Mouse (Mus musculus): ENCODE results near the gene Ckmt1. TPM values are rescaled to one million over a fixed set of nuclear protein-coding genes. Genes with fewer than 3 reads are reported as not detected.

The Ckmt1 gene
- polyA plus RNA-seq (2014; fragmentation: Nextera tagmentation; extraction: Ambion mirVana): 43.6 and 53.7 TPM in 2 replicates

- WGBS: 62% methylated on average over 5 of the region's 5 CpGs
- Histone ChIP-seq H3K4me1 (ENCODE audit: control insufficient read depth, insufficient read depth, low read length) (peaks cover 5% of the 10 kb centered on the region; the same call in 1 of the 2 replicates), H3K36me3 (ENCODE audit: control insufficient read depth, insufficient read depth, low read length) (no peaks in the 10 kb centered on the region), H3K4me3 (ENCODE audit: low read depth, low read length) (peak within 1 kb of the TSS; percentile 21), H3K27ac (ENCODE audit: low read length) (no peak within 1 kb of the TSS), H3K27me3 (ENCODE audit: control insufficient read depth, insufficient read depth, low read length) (no peaks in the 10 kb centered on the region), H3K9me3 (ENCODE audit: control insufficient read depth, low read depth, low read length) (no peaks in the 10 kb centered on the region), H3K4me2 (replicated peaks; ENCODE audit: low read depth, low read length) (peak within 1 kb of the TSS; percentile 41), H3K9ac (replicated peaks; ENCODE audit: low read depth, low read length) (no peak within 1 kb of the TSS)
- ATAC-seq (ENCODE audit: insufficient number of reproducible peaks, insufficient read depth, low FRiP score, low read depth): no peak
These were observed at the start of gene Ckmt1 for GRCm38 (mm10) chr2:121357494-121357893. Ckmt1 (plus strand) TSS chr2:121357714.

GRCm38 (mm10) chr2:121308997-121309416 lies 48.5 kb upstream of the Ckmt1 start:
- Histone ChIP-seq H3K4me1 (ENCODE audit: control insufficient read depth, insufficient read depth, low read length) (0 out of 2 replicates have a peak, but pooled peaks cover 3% of the 10 kb centered on the region), H3K4me2 (replicated peaks; ENCODE audit: low read depth, low read length) (peak overlapping the region; percentile 28; the same call in 1 of the 2 replicates), H3K27me3 (ENCODE audit: control insufficient read depth, insufficient read depth, low read length) (no peaks in the 10 kb centered on the region), H3K36me3 (ENCODE audit: control insufficient read depth, insufficient read depth, low read length) (peaks cover 14% of the 10 kb centered on the region; the same call in 1 of the 2 replicates), H3K27ac (ENCODE audit: low read length) (peak overlapping the region; percentile 13; the same call in 1 of the 2 replicates), H3K9me3 (ENCODE audit: control insufficient read depth, low read depth, low read length) (no peaks in the 10 kb centered on the region), H3K4me3 (ENCODE audit: low read depth, low read length) (no peak overlapping the region), H3K9ac (replicated peaks; ENCODE audit: low read depth, low read length) (no peak overlapping the region)
- peak; percentile 38; the same call in 1 of the 2 replicates for ATAC-seq (ENCODE audit: insufficient number of reproducible peaks, insufficient read depth, low FRiP score, low read depth)
- 16% methylated on average over 5 of the region's 5 CpGs for whole genome bisulfite sequencing

GRCm38 (mm10) chr2:121316278-121316677 lies 41.2 kb upstream of the Ckmt1 start:
- no peak overlapping the region for H3K27ac ChIP-seq (ENCODE audit: low read length)
- WGBS: 72% methylated on average over 8 of the region's 8 CpGs
- no peak for ATAC-seq (ENCODE audit: insufficient number of reproducible peaks, insufficient read depth, low FRiP score, low read depth)

DNA sequence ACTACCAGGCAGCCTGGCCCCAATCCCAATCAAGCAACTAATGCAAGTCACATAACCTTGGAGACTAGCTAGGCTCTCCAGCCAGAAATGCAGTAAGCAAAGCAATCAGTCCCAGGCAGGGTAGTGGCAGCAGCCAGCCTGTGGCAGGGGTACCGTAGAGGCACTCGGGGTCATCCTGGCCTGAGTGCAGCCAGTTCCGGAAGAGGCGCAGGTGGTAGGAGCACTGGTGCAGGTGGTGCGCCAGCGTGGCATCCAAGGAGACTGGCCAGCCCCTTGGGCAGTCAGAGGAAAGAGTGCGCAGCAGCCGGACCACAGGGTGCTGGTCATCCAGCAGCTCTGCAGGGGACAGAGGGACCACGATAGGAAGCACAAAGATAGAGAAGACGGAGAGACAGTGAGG lies 34.5 kb upstream of the Ckmt1 start:
- Histone ChIP-seq H3K27me3 (ENCODE audit: control insufficient read depth, insufficient read depth, low read length) (no peaks in the 10 kb centered on the region), H3K4me1 (ENCODE audit: control insufficient read depth, insufficient read depth, low read length) (no peaks in the 10 kb centered on the region), H3K4me3 (ENCODE audit: low read depth, low read length) (no peak overlapping the region), H3K9me3 (ENCODE audit: control insufficient read depth, low read depth, low read length) (no peaks in the 10 kb centered on the region), H3K27ac (ENCODE audit: low read length) (no peak overlapping the region), H3K4me2 (replicated peaks; ENCODE audit: low read depth, low read length) (no peak overlapping the region), H3K36me3 (ENCODE audit: control insufficient read depth, insufficient read depth, low read length) (no peaks in the 10 kb centered on the region), H3K9ac (replicated peaks; ENCODE audit: low read depth, low read length) (no peak overlapping the region)
- WGBS: 89% methylated on average over 10 of the region's 10 CpGs
- no peak for ATAC-seq (ENCODE audit: insufficient number of reproducible peaks, insufficient read depth, low FRiP score, low read depth)

More at GRCm38 (mm10) chr2:121316278-121316677, 41.2 kb upstream of the Ckmt1 start:
- Histone ChIP-seq H3K9ac (replicated peaks; ENCODE audit: low read depth, low read length) (no peak overlapping the region), H3K4me2 (replicated peaks; ENCODE audit: low read depth, low read length) (no peak overlapping the region), H3K27me3 (ENCODE audit: control insufficient read depth, insufficient read depth, low read length) (no peaks in the 10 kb centered on the region), H3K9me3 (ENCODE audit: control insufficient read depth, low read depth, low read length) (no peaks in the 10 kb centered on the region), H3K36me3 (ENCODE audit: control insufficient read depth, insufficient read depth, low read length) (no peaks in the 10 kb centered on the region), H3K4me3 (ENCODE audit: low read depth, low read length) (no peak overlapping the region), H3K4me1 (ENCODE audit: control insufficient read depth, insufficient read depth, low read length) (no peaks in the 10 kb centered on the region)

GRCm38 (mm10) chr2:121323693-121324470 lies 33.6 kb upstream of the Ckmt1 start:
- Histone ChIP-seq H3K4me2 (replicated peaks; ENCODE audit: low read depth, low read length) (no peak overlapping the region), H3K9ac (replicated peaks; ENCODE audit: low read depth, low read length) (no peak overlapping the region), H3K27me3 (ENCODE audit: control insufficient read depth, insufficient read depth, low read length) (no peaks in the 10 kb centered on the region), H3K27ac (ENCODE audit: low read length) (no peak overlapping the region), H3K36me3 (ENCODE audit: control insufficient read depth, insufficient read depth, low read length) (no peaks in the 10 kb centered on the region), H3K4me3 (ENCODE audit: low read depth, low read length) (no peak overlapping the region), H3K4me1 (ENCODE audit: control insufficient read depth, insufficient read depth, low read length) (no peaks in the 10 kb centered on the region), H3K9me3 (ENCODE audit: control insufficient read depth, low read depth, low read length) (no peaks in the 10 kb centered on the region)
- WGBS: 83% methylated on average over 10 of the region's 10 CpGs
- ATAC-seq (ENCODE audit: insufficient number of reproducible peaks, insufficient read depth, low FRiP score, low read depth): no peak

DNA sequence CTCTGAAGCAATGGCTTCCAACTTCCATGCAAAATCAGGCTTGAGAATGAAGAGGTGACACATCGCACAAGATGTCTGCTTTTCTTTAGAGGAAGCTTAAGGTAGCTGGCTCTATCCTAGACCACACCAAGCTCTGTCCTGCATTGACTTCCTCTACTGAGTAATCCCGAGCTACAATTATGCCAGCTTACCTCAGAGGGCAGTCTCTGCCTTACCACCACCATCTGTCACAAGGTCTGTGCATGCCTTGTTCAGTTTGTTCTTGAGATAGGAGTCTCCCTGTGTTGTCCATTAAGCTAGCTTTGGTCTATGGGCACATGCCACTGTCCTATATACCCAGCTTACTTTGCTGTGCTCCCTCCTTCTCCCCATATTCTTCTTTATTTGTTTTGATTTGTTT lies 28.0 kb upstream of the Ckmt1 start:
- Histone ChIP-seq H3K27ac (ENCODE audit: low read length) (no peak overlapping the region), H3K4me3 (ENCODE audit: low read depth, low read length) (no peak overlapping the region), H3K9ac (replicated peaks; ENCODE audit: low read depth, low read length) (no peak overlapping the region), H3K36me3 (ENCODE audit: control insufficient read depth, insufficient read depth, low read length) (no peaks in the 10 kb centered on the region; the same call in 1 of the 2 replicates), H3K9me3 (ENCODE audit: control insufficient read depth, low read depth, low read length) (no peaks in the 10 kb centered on the region), H3K27me3 (ENCODE audit: control insufficient read depth, insufficient read depth, low read length) (no peaks in the 10 kb centered on the region), H3K4me2 (replicated peaks; ENCODE audit: low read depth, low read length) (no peak overlapping the region), H3K4me1 (ENCODE audit: control insufficient read depth, insufficient read depth, low read length) (no peaks in the 10 kb centered on the region)
- 90% methylated on average over 2 of the region's 2 CpGs for WGBS
- no peak for ATAC-seq (ENCODE audit: insufficient number of reproducible peaks, insufficient read depth, low FRiP score, low read depth)

GRCm38 (mm10) chr2:121339057-121339456 lies 18.5 kb upstream of the Ckmt1 start:
- Histone ChIP-seq H3K27ac (ENCODE audit: low read length) (no peak overlapping the region), H3K27me3 (ENCODE audit: control insufficient read depth, insufficient read depth, low read length) (no peaks in the 10 kb centered on the region), H3K4me1 (ENCODE audit: control insufficient read depth, insufficient read depth, low read length) (no peaks in the 10 kb centered on the region), H3K9me3 (ENCODE audit: control insufficient read depth, low read depth, low read length) (no peaks in the 10 kb centered on the region), H3K4me2 (replicated peaks; ENCODE audit: low read depth, low read length) (no peak overlapping the region), H3K9ac (replicated peaks; ENCODE audit: low read depth, low read length) (no peak overlapping the region), H3K4me3 (ENCODE audit: low read depth, low read length) (no peak overlapping the region), H3K36me3 (ENCODE audit: control insufficient read depth, insufficient read depth, low read length) (no peaks in the 10 kb centered on the region)
- no peak for ATAC-seq (ENCODE audit: insufficient number of reproducible peaks, insufficient read depth, low FRiP score, low read depth)

DNA sequence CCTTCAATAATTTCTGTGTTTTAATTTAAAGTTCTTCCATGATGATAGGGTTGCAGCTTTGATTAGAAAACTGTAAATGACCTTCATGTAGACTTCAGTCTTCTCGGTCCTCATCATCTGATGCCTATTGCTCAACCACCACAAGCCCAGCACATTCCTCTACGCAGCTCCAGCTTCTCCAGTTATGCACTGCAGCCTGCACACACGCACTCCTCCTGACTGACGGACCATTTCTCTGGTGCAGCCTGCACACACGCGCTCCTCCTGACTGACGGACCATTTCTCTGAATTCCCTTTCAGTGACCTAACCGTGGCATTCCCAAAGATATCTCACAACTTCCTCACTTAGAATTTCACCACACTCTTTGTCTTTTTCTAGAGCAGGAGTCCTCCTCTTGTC lies 4.4 kb upstream of the Ckmt1 start:
- Histone ChIP-seq H3K36me3 (ENCODE audit: control insufficient read depth, insufficient read depth, low read length) (no peaks in the 10 kb centered on the region; the same call in 1 of the 2 replicates), H3K27ac (ENCODE audit: low read length) (no peak overlapping the region), H3K9ac (replicated peaks; ENCODE audit: low read depth, low read length) (no peak overlapping the region), H3K4me1 (ENCODE audit: control insufficient read depth, insufficient read depth, low read length) (peaks cover 5% of the 10 kb centered on the region; the same call in 1 of the 2 replicates), H3K9me3 (ENCODE audit: control insufficient read depth, low read depth, low read length) (no peaks in the 10 kb centered on the region), H3K27me3 (ENCODE audit: control insufficient read depth, insufficient read depth, low read length) (no peaks in the 10 kb centered on the region), H3K4me2 (replicated peaks; ENCODE audit: low read depth, low read length) (no peak overlapping the region), H3K4me3 (ENCODE audit: low read depth, low read length) (no peak overlapping the region)
- no peak for ATAC-seq (ENCODE audit: insufficient number of reproducible peaks, insufficient read depth, low FRiP score, low read depth)
- 73% methylated on average over 8 of the region's 8 CpGs for WGBS

Data from stomach, embryonic 14.5 days (tissue).